Mouse (Mus musculus) c-Kit-negative CD71-positive TER-119-positive erythroid progenitor cells, embryonic 14.5 days (primary cell): ENCODE data around the gene Fam149b.

Experiments
- DNase-seq: peaks from one replicate; pipeline ENCODE4 v3.0.0-alpha.2; 2013; ENCODE audit warnings: low read depth, low spot score

The Fam149b gene

GRCm38 (mm10) chr14:20389446-20390079 is 41.6 kb downstream of the Fam149b start:
- no peak for DNase-seq

GRCm38 (mm10) chr14:20392326-20392725 is 44.4 kb downstream of the Fam149b start:
- no peak for DNase-seq

GRCm38 (mm10) chr14:20393205-20393913 is 45.4 kb downstream of the Fam149b start, which contains the start of gene Mrps16:
Mrps16 (minus strand) TSS chr14:20393634.
- peak; percentile 95 for DNase-seq

- DNase-seq, result no peak
Observed at GRCm38 (mm10) chr14:20397220-20397619, 49.3 kb downstream of the Fam149b start.

GRCm38 (mm10) chr14:20398864-20399263 is 50.9 kb downstream of the Fam149b start:
- no peak for DNase-seq

GRCm38 (mm10) chr14:20400071-20400470 is 52.1 kb downstream of the Fam149b start:
- no peak for DNase-seq

GRCm38 (mm10) chr14:20422257-20422656 is 74.3 kb downstream of the Fam149b start:
- no peak for DNase-seq

- no peak for DNase-seq
Observed at GRCm38 (mm10) chr14:20423046-20423445, 75.1 kb downstream of the Fam149b start.

GRCm38 (mm10) chr14:20428593-20428992 is 80.6 kb downstream of the Fam149b start:
- no peak for DNase-seq

GRCm38 (mm10) chr14:20429833-20430232 is 81.9 kb downstream of the Fam149b start:
- no peak for DNase-seq

GRCm38 (mm10) chr14:20431726-20432125 is 83.8 kb downstream of the Fam149b start:
- DNase-seq, result no peak

- no peak for DNase-seq
Observed at GRCm38 (mm10) chr14:20432420-20432819, 84.5 kb downstream of the Fam149b start.
